Mouse (Mus musculus): ENCODE data around the gene Kcnb1.

- no peak for TF ChIP-seq CTCF (IDR thresholded peaks at IDR 0.05; ENCODE audit: low read depth, low read length)
- no peak for TF ChIP-seq POLR2A (IDR thresholded peaks at IDR 0.05; ENCODE audit: insufficient read depth, low read length)
- TF ChIP-seq EP300 (IDR thresholded peaks at IDR 0.05; ENCODE audit: insufficient read depth, low read depth, low read length), result no peak
These were observed 42.4 kb upstream of the Kcnb1 start for GRCm38 (mm10) chr2:167232132-167233008.

All from ES-Bruce4 (cell line).